Mouse (Mus musculus) thymus, adult 2 months (tissue): Measurements from ENCODE around the gene Gm10160. TPM values are rescaled to one million over a fixed set of nuclear protein-coding genes. Genes with fewer than 3 reads are reported as not detected.

Experiments
- DNase-seq: peaks from one replicate; pipeline ENCODE4 v3.0.0; 2021
- H3K27ac ChIP-seq: fragments of 200-500 bp; 2 replicates; pipeline ENCODE4 v1.5.1; 2012; ENCODE audit warnings: low read length, control low read depth; ENCODE audit not compliant: control insufficient read depth, insufficient read depth
- H3K27me3 ChIP-seq: fragments of 200-500 bp; 2 replicates; pipeline ENCODE4 v1.6.1; 2012; ENCODE audit warnings: mild to moderate bottlenecking, low read length, moderate library complexity, mixed read lengths; ENCODE audit not compliant: control insufficient read depth, insufficient read depth
- H3K36me3 ChIP-seq: fragments of 200-500 bp; 2 replicates; pipeline ENCODE4 v1.6.1; 2012; ENCODE audit warnings: mild to moderate bottlenecking, low read length, moderate library complexity; ENCODE audit not compliant: control insufficient read depth, insufficient read depth
- H3K4me1 ChIP-seq: fragments of 200-500 bp; replicated peaks from 2 replicates; pipeline ENCODE4 v1.6.1; 2012; ENCODE audit warnings: low read length; ENCODE audit not compliant: control insufficient read depth, insufficient read depth
- H3K4me3 ChIP-seq: fragments of 200-500 bp; 2 replicates; pipeline ENCODE4 v1.5.1; 2012; ENCODE audit warnings: mild to moderate bottlenecking, low read length, control low read depth, moderate library complexity; ENCODE audit not compliant: control insufficient read depth, insufficient read depth
- CTCF ChIP-seq: fragments of 200-500 bp; IDR thresholded peaks from 2 replicates; pipeline ENCODE4 v1.5.1; 2012; ENCODE audit warnings: mild to moderate bottlenecking, control low read depth, low read length, moderate library complexity, borderline replicate concordance; ENCODE audit not compliant: control insufficient read depth, poor library complexity, insufficient read depth; ENCODE audit errors: extremely low read depth
- POLR2A ChIP-seq: fragments of 200-500 bp; IDR thresholded peaks from 2 replicates; pipeline ENCODE4 v1.6.1; 2012; ENCODE audit warnings: mild to moderate bottlenecking, low read length, control low read depth, moderate library complexity; ENCODE audit not compliant: control insufficient read depth, poor library complexity, insufficient read depth; ENCODE audit errors: extremely low read depth
- WGBS: fragments of 180-500 bp; shearing (Covaris S2); methylation state at CpG from one replicate; pipeline ENCODE4 v1.1.7; 2018; 5-methylcytosine and 5-hydroxymethylcytosine counted together
- polyA plus RNA-seq: library from polyadenylated mRNA; depleted of rRNA; stranded (reverse); fragments of >200 nt; gene quantifications from 2 replicates; pipeline ENCODE4 v1.2.3, GENCODE M21; 2012

Gene Gm10160
- polyA plus RNA-seq, 1 experiment: not detected

- H3K27ac ChIP-seq: no peak overlapping the region
- H3K36me3 ChIP-seq: no peaks in the 10 kb centered on the region
- H3K4me1 ChIP-seq: peaks cover 4% of the 10 kb centered on the region; the same call in 1 of the 2 replicates
- H3K4me3 ChIP-seq: no peak overlapping the region
- no peak for TF ChIP-seq POLR2A
- no peak for TF ChIP-seq CTCF
- DNase-seq: no peak
- H3K27me3 ChIP-seq: no peaks in the 10 kb centered on the region
- WGBS: 90% methylated on average over 3 of the region's 3 CpGs
Measured at GRCm38 (mm10) chr7:81851706-81852105, 3.9 kb downstream of the Gm10160 start.

GRCm38 (mm10) chr7:81850171-81850570 is 5.4 kb downstream of the Gm10160 start:
- no peak for DNase-seq
- Histone ChIP-seq H3K4me1 (peaks cover 4% of the 10 kb centered on the region; the same call in 1 of the 2 replicates), H3K27ac (no peak overlapping the region), H3K4me3 (no peak overlapping the region), H3K36me3 (no peaks in the 10 kb centered on the region), H3K27me3 (no peaks in the 10 kb centered on the region)
- no peak for TF ChIP-seq POLR2A
- no peak for TF ChIP-seq CTCF
- WGBS: 88% methylated on average over 6 of the region's 6 CpGs

GRCm38 (mm10) chr7:81849633-81850032 is 6.0 kb downstream of the Gm10160 start:
- 33% methylated on average over 7 of the region's 7 CpGs for WGBS
- no peak for DNase-seq
- H3K4me3 ChIP-seq: no peak overlapping the region
- no peak overlapping the region for H3K27ac ChIP-seq
- H3K36me3 ChIP-seq: no peaks in the 10 kb centered on the region
- no peak for TF ChIP-seq POLR2A
- no peak for TF ChIP-seq CTCF
- H3K27me3 ChIP-seq: no peaks in the 10 kb centered on the region
- 0 out of 2 replicates have a peak, but pooled peaks cover 2% of the 10 kb centered on the region for H3K4me1 ChIP-seq

GRCm38 (mm10) chr7:81849214-81849613 is 6.4 kb downstream of the Gm10160 start:
- Histone ChIP-seq H3K27me3 (no peaks in the 10 kb centered on the region), H3K27ac (no peak overlapping the region), H3K36me3 (no peaks in the 10 kb centered on the region), H3K4me3 (no peak overlapping the region), H3K4me1 (0 out of 2 replicates have a peak, but pooled peaks cover under 1% of the 10 kb centered on the region)
- 53% methylated on average over 5 of the region's 5 CpGs for WGBS
- no peak for DNase-seq
- TF ChIP-seq CTCF (no peak), POLR2A (no peak)

- H3K4me1 ChIP-seq: no peaks in the 10 kb centered on the region
- 89% methylated on average over 4 of the region's 4 CpGs for WGBS
- no peaks in the 10 kb centered on the region for H3K27me3 ChIP-seq
- H3K27ac ChIP-seq: no peak overlapping the region
- DNase-seq: no peak
- no peak overlapping the region for H3K4me3 ChIP-seq
- H3K36me3 ChIP-seq: no peaks in the 10 kb centered on the region
- TF ChIP-seq POLR2A: no peak
- TF ChIP-seq CTCF: no peak
Measured at GRCm38 (mm10) chr7:81847777-81848176, 7.8 kb downstream of the Gm10160 start.

- no peaks in the 10 kb centered on the region for H3K36me3 ChIP-seq
- TF ChIP-seq POLR2A (no peak), CTCF (no peak)
- H3K4me3 ChIP-seq: no peak overlapping the region
- no peaks in the 10 kb centered on the region for H3K4me1 ChIP-seq
- H3K27me3 ChIP-seq: no peaks in the 10 kb centered on the region
- DNase-seq: no peak
- 81% methylated on average over 8 of the region's 8 CpGs for WGBS
- no peak overlapping the region for H3K27ac ChIP-seq
Measured at GRCm38 (mm10) chr7:81847010-81847409, 8.6 kb downstream of the Gm10160 start.

- WGBS: 95% methylated on average over 8 of the region's 8 CpGs
- H3K4me3 ChIP-seq: no peak overlapping the region
- H3K27ac ChIP-seq: no peak overlapping the region
- TF ChIP-seq CTCF (no peak), POLR2A (no peak)
- no peaks in the 10 kb centered on the region for H3K36me3 ChIP-seq
- DNase-seq: no peak
- H3K4me1 ChIP-seq: no peaks in the 10 kb centered on the region
- no peaks in the 10 kb centered on the region for H3K27me3 ChIP-seq
Measured at GRCm38 (mm10) chr7:81846008-81846407, 9.6 kb downstream of the Gm10160 start.
